Mouse (Mus musculus) lung, postnatal 0 days (tissue): ENCODE data around the gene Otud3.

Experiments
- CTCF ChIP-seq: IDR thresholded peaks from 2 replicates; pipeline ENCODE4 v1.5.1; 2016; ENCODE audit warnings: antibody characterized with exemption, mild to moderate bottlenecking
- EP300 ChIP-seq: IDR thresholded peaks from 2 replicates; pipeline ENCODE4 v1.6.1; 2016; ENCODE audit warnings: antibody characterized with exemption, mild to moderate bottlenecking, control low read depth

DNA sequence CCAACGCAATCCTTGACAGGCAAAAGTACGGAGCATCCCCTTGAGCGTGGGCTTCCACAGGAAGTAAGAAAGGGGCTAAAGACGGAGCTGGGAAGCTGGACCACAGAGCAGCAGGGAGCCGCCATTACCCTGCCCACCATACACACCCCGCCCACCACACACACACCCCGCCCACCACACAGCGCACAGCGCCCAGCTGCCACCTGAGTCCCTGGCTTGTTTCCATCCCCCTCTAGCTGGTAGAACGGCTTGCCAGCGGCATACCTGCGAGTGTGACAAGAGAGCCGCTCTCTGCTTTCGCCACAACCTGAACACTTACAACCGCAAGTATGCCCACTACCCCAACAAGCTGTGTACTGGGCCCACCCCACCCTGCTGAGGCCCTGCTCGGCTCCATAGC is 31.6 kb downstream of the Otud3 start:
- TF ChIP-seq CTCF (no peak), EP300 (no peak)
